Mouse (Mus musculus): ENCODE data around the gene Ccdc24. TPM values are rescaled to one million over a fixed set of nuclear protein-coding genes. Genes with fewer than 3 reads are reported as not detected.
A peak's percentile ranks its signal among the peaks of the same experiment; 100 is the strongest.

Gene Ccdc24
- total and polyA plus RNA-seq, 3 experiments = 0.19 to 0.36 TPM; not detected in 1

GRCm38 (mm10) chr4:117846261-117846660, 26.1 kb downstream of the Ccdc24 start:
- no peak for DNase-seq (ENCODE audit: low read depth, low spot score)
- no peaks in the 10 kb centered on the region; a peak in 1 of 4 replicates for H3K36me3 ChIP-seq (ENCODE audit: control insufficient read depth in 1 of 2, insufficient read depth in 2 of 2, low read length in 2 of 2)
- TF ChIP-seq POLR2AphosphoS5 (IDR thresholded peaks at IDR 0.05; ENCODE audit: borderline replicate concordance, low read depth, low read length) (no peak), ZKSCAN1 (IDR thresholded peaks at IDR 0.05; ENCODE audit: low read depth, low read length) (peak; percentile 98)
- no peak overlapping the region for H3K9ac ChIP-seq (ENCODE audit: control insufficient read depth, low read depth, low read length, poor library complexity, severe bottlenecking)
- no peak overlapping the region for H3K4me3 ChIP-seq (ENCODE audit: control insufficient read depth in 1 of 2, insufficient read depth in 1 of 2, low read depth in 2 of 2, low read length in 2 of 2)
- H3K27ac ChIP-seq (ENCODE audit: control insufficient read depth, low read depth, low read length) = no peak overlapping the region
- no peaks in the 10 kb centered on the region for H3K4me1 ChIP-seq (ENCODE audit: control insufficient read depth in 1 of 2, insufficient read depth in 2 of 2, low read length in 2 of 2)
- no peaks in the 10 kb centered on the region for H3K9me3 ChIP-seq (replicated peaks; ENCODE audit: insufficient read depth, low read length)
- H3K79me2 ChIP-seq (ENCODE audit: control insufficient read depth, insufficient read depth, low read length, poor library complexity) = no peaks in the 10 kb centered on the region
- H3K27me3 ChIP-seq (ENCODE audit: control insufficient read depth in 1 of 2, insufficient read depth in 2 of 2, low read length in 2 of 2) = no peaks in the 10 kb centered on the region

GRCm38 (mm10) chr4:117845316-117845715, 27.0 kb downstream of the Ccdc24 start:
- Histone ChIP-seq H3K27me3 (ENCODE audit: control insufficient read depth in 1 of 2, insufficient read depth in 2 of 2, low read length in 2 of 2) (no peaks in the 10 kb centered on the region), H3K4me1 (ENCODE audit: control insufficient read depth in 1 of 2, insufficient read depth in 2 of 2, low read length in 2 of 2) (no peaks in the 10 kb centered on the region)

GRCm38 (mm10) chr4:117844467-117844866, 27.9 kb downstream of the Ccdc24 start:
- Histone ChIP-seq H3K4me1 (ENCODE audit: control insufficient read depth in 1 of 2, insufficient read depth in 2 of 2, low read length in 2 of 2) (no peaks in the 10 kb centered on the region), H3K36me3 (ENCODE audit: control insufficient read depth in 1 of 2, insufficient read depth in 2 of 2, low read length in 2 of 2) (no peaks in the 10 kb centered on the region; a peak in 1 of 4 replicates), H3K27me3 (ENCODE audit: control insufficient read depth in 1 of 2, insufficient read depth in 2 of 2, low read length in 2 of 2) (no peaks in the 10 kb centered on the region), H3K27ac (ENCODE audit: control insufficient read depth, low read depth, low read length) (no peak overlapping the region), H3K9me3 (replicated peaks; ENCODE audit: insufficient read depth, low read length) (no peaks in the 10 kb centered on the region), H3K79me2 (ENCODE audit: control insufficient read depth, insufficient read depth, low read length, poor library complexity) (no peaks in the 10 kb centered on the region), H3K9ac (ENCODE audit: control insufficient read depth, low read depth, low read length, poor library complexity, severe bottlenecking) (no peak overlapping the region), H3K4me3 (ENCODE audit: control insufficient read depth in 1 of 2, insufficient read depth in 1 of 2, low read depth in 2 of 2, low read length in 2 of 2) (no peak overlapping the region)
- TF ChIP-seq MXI1 (IDR thresholded peaks at IDR 0.05; ENCODE audit: low read depth, low read length) (no peak), MYC (IDR thresholded peaks at IDR 0.05; ENCODE audit: low read depth, low read length) (no peak), GABPA (IDR thresholded peaks at IDR 0.05; ENCODE audit: low read depth, low read length) (no peak), ZC3H11A (IDR thresholded peaks at IDR 0.05; ENCODE audit: low read depth, low read length) (no peak), ELF1 (IDR thresholded peaks at IDR 0.05; ENCODE audit: low read depth, low read length) (no peak), MAFK (IDR thresholded peaks at IDR 0.05; ENCODE audit: borderline replicate concordance, low read depth, low read length) (no peak), RAD21 (IDR thresholded peaks at IDR 0.05; ENCODE audit: low read depth, low read length) (no peak), TAL1 (IDR thresholded peaks at IDR 0.05; ENCODE audit: low read length) (no peak), ZMIZ1 (IDR thresholded peaks at IDR 0.05; ENCODE audit: low read depth, low read length) (no peak), BHLHE40 (IDR thresholded peaks at IDR 0.05; ENCODE audit: borderline replicate concordance, low read depth, low read length) (no peak), SIN3A (IDR thresholded peaks at IDR 0.05; ENCODE audit: low read length) (no peak)
- no peak for DNase-seq (ENCODE audit: low read depth, low spot score)

More at GRCm38 (mm10) chr4:117845316-117845715, 27.0 kb downstream of the Ccdc24 start:
- TF ChIP-seq ETS1 (IDR thresholded peaks at IDR 0.05; ENCODE audit: low read depth, low read length) (no peak), CHD1 (IDR thresholded peaks at IDR 0.05; ENCODE audit: low read depth, low read length) (no peak), MYB (IDR thresholded peaks at IDR 0.05; ENCODE audit: low read depth, low read length) (no peak), GABPA (IDR thresholded peaks at IDR 0.05; ENCODE audit: low read depth, low read length) (no peak), ELF1 (IDR thresholded peaks at IDR 0.05; ENCODE audit: low read depth, low read length) (no peak), SMC3 (IDR thresholded peaks at IDR 0.05; ENCODE audit: low read depth, low read length) (no peak), SIN3A (IDR thresholded peaks at IDR 0.05; ENCODE audit: low read length) (no peak), TAL1 (IDR thresholded peaks at IDR 0.05; ENCODE audit: low read length) (no peak), JUND (IDR thresholded peaks at IDR 0.05; ENCODE audit: low read depth, low read length) (no peak), MAFK (IDR thresholded peaks at IDR 0.05; ENCODE audit: borderline replicate concordance, low read depth, low read length) (no peak), ZKSCAN1 (IDR thresholded peaks at IDR 0.05; ENCODE audit: low read depth, low read length) (no peak), CHD2 (IDR thresholded peaks at IDR 0.05; ENCODE audit: low read length) (no peak), UBTF (IDR thresholded peaks at IDR 0.05; ENCODE audit: borderline replicate concordance, insufficient read depth, low read depth, low read length) (no peak), EP300 (IDR thresholded peaks at IDR 0.05; ENCODE audit: low read depth in 1 of 2, low read length in 2 of 2) (no peak), E2F4 (IDR thresholded peaks at IDR 0.05; ENCODE audit: borderline replicate concordance, low read depth, low read length) (no peak), RAD21 (IDR thresholded peaks at IDR 0.05; ENCODE audit: low read depth, low read length) (no peak), USF1 (IDR thresholded peaks at IDR 0.05; ENCODE audit: low read depth, low read length) (no peak), MAX (IDR thresholded peaks at IDR 0.05; ENCODE audit: low read length) (no peak)
- Histone ChIP-seq H3K9me3 (replicated peaks; ENCODE audit: insufficient read depth, low read length) (no peaks in the 10 kb centered on the region), H3K79me2 (ENCODE audit: control insufficient read depth, insufficient read depth, low read length, poor library complexity) (no peaks in the 10 kb centered on the region), H3K27ac (ENCODE audit: control insufficient read depth, low read depth, low read length) (no peak overlapping the region), H3K36me3 (ENCODE audit: control insufficient read depth in 1 of 2, insufficient read depth in 2 of 2, low read length in 2 of 2) (no peaks in the 10 kb centered on the region; a peak in 1 of 4 replicates), H3K4me3 (ENCODE audit: control insufficient read depth in 1 of 2, insufficient read depth in 1 of 2, low read depth in 2 of 2, low read length in 2 of 2) (no peak overlapping the region), H3K9ac (ENCODE audit: control insufficient read depth, low read depth, low read length, poor library complexity, severe bottlenecking) (no peak overlapping the region)
- DNase-seq (ENCODE audit: low read depth, low spot score) = no peak

Measured in MEL (cell line).